Mouse (Mus musculus) midbrain, embryonic 15.5 days (tissue): ENCODE measurements around the gene Slco1b2. TPM values are rescaled to one million over a fixed set of nuclear protein-coding genes. Genes with fewer than 3 reads are reported as not detected.
"Not testable (repeated sequence)": the region's sequence is repeated elsewhere in the genome, so short reads cannot be mapped to it uniquely, and the experiment has no call there.

Experiments used
- ATAC-seq: fragments of 200-750 bp; cut with Nextera tagmentation; replicated peaks from 2 replicates; pipeline ENCODE4 v1.8.0; 2017; ENCODE audit warnings: moderate TSS enrichment
- H3K27ac ChIP-seq: fragments of 300-500 bp; sonication (generic); 2 replicates; pipeline ENCODE4 v1.5.1; 2015; ENCODE audit warnings: mild to moderate bottlenecking, inconsistent platforms
- H3K27me3 ChIP-seq: fragments of 300-500 bp; sonication (generic); replicated peaks from 2 replicates; pipeline ENCODE4 v1.6.1; 2015; ENCODE audit warnings: inconsistent platforms
- H3K36me3 ChIP-seq: fragments of 300-500 bp; sonication (generic); replicated peaks from 2 replicates; pipeline ENCODE4 v1.6.1; 2015; ENCODE audit warnings: inconsistent platforms
- H3K4me1 ChIP-seq: fragments of 300-500 bp; sonication (generic); 2 replicates; pipeline ENCODE4 v1.6.1; 2015; ENCODE audit warnings: inconsistent platforms
- H3K4me2 ChIP-seq: fragments of 300-500 bp; sonication (generic); 2 replicates; pipeline ENCODE4 v1.6.1; 2015; ENCODE audit warnings: inconsistent platforms, mild to moderate bottlenecking, moderate library complexity
- H3K4me3 ChIP-seq: fragments of 300-500 bp; sonication (generic); 2 replicates; pipeline ENCODE4 v1.5.1; 2015; ENCODE audit warnings: mild to moderate bottlenecking, inconsistent platforms
- H3K9ac ChIP-seq: fragments of 300-500 bp; sonication (generic); 2 replicates; pipeline ENCODE4 v1.6.1; 2015; ENCODE audit warnings: mild to moderate bottlenecking, inconsistent platforms
- H3K9me3 ChIP-seq: fragments of 300-500 bp; sonication (generic); 2 replicates; pipeline ENCODE4 v1.6.1; 2016; ENCODE audit warnings: inconsistent platforms
- WGBS: fragments of 180-500 bp; shearing (Covaris S2); methylation state at CpG from one replicate; pipeline ENCODE4 v1.1.7; 2015; ENCODE audit warnings: mixed read lengths; 5-methylcytosine and 5-hydroxymethylcytosine counted together
- polyA plus RNA-seq: library from polyadenylated mRNA; unstranded; fragments of >200 nt; fragmentation: Nextera tagmentation; extraction: Ambion mirVana; gene quantifications from 2 replicates; pipeline ENCODE4 v1.2.1, GENCODE M21; 2015

Gene Slco1b2
- not detected in 2 replicates for polyA plus RNA-seq

- no peaks in the 10 kb centered on the region for H3K9me3 ChIP-seq
- no peaks in the 10 kb centered on the region for H3K36me3 ChIP-seq
- ATAC-seq = no peak
- H3K4me1 ChIP-seq = no peaks in the 10 kb centered on the region
- no peak within 1 kb of the TSS for H3K4me3 ChIP-seq
- H3K27me3 ChIP-seq = no peaks in the 10 kb centered on the region
- no peak within 1 kb of the TSS for H3K4me2 ChIP-seq
- no peak within 1 kb of the TSS for H3K27ac ChIP-seq
- no peak within 1 kb of the TSS for H3K9ac ChIP-seq
- WGBS = 85% methylated on average over 3 of the region's 3 CpGs
Observed at GRCm38 (mm10) chr6:141629291-141629690, at the start of gene Slco1b2. TSS of gene Slco1b2 (plus strand) at chr6:141629518.

GRCm38 (mm10) chr6:141584791-141585403 lies 44.4 kb upstream of the Slco1b2 start:
- 88% methylated on average over 1 of the region's 1 CpGs for WGBS
- no peak overlapping the region for H3K4me3 ChIP-seq
- ATAC-seq = no peak

GRCm38 (mm10) chr6:141590002-141590401 lies 39.3 kb upstream of the Slco1b2 start:
- 40% methylated on average over 1 of the region's 1 CpGs for WGBS
- no peak overlapping the region for H3K4me2 ChIP-seq
- ATAC-seq = no peak
- H3K9me3 ChIP-seq = no peaks in the 10 kb centered on the region
- H3K27ac ChIP-seq = no peak overlapping the region
- no peaks in the 10 kb centered on the region for H3K36me3 ChIP-seq
- no peak overlapping the region for H3K9ac ChIP-seq
- H3K27me3 ChIP-seq = no peaks in the 10 kb centered on the region
- no peak overlapping the region for H3K4me3 ChIP-seq
- no peaks in the 10 kb centered on the region for H3K4me1 ChIP-seq

More at GRCm38 (mm10) chr6:141584791-141585403, 44.4 kb upstream of the Slco1b2 start:
- H3K9ac ChIP-seq = no peak overlapping the region
- no peak overlapping the region for H3K4me2 ChIP-seq
- no peaks in the 10 kb centered on the region for H3K27me3 ChIP-seq
- no peaks in the 10 kb centered on the region for H3K9me3 ChIP-seq
- no peaks in the 10 kb centered on the region for H3K36me3 ChIP-seq
- no peak overlapping the region for H3K27ac ChIP-seq
- no peaks in the 10 kb centered on the region for H3K4me1 ChIP-seq

- not testable (repeated sequence) for H3K4me2 ChIP-seq, H3K36me3 ChIP-seq, H3K27me3 ChIP-seq, H3K4me1 ChIP-seq, ATAC-seq, H3K9me3 ChIP-seq, H3K27ac ChIP-seq, H3K9ac ChIP-seq, H3K4me3 ChIP-seq
- WGBS = 60% methylated on average over 4 of the region's 4 CpGs
Observed at GRCm38 (mm10) chr6:141590598-141591200, 38.6 kb upstream of the Slco1b2 start.

GRCm38 (mm10) chr6:141596081-141596480 lies 33.2 kb upstream of the Slco1b2 start:
- ATAC-seq = no peak
- WGBS = 83% methylated on average over 2 of the region's 2 CpGs
- no peaks in the 10 kb centered on the region for H3K4me1 ChIP-seq

GRCm38 (mm10) chr6:141597037-141597436 lies 32.3 kb upstream of the Slco1b2 start:
- 92% methylated on average over 2 of the region's 2 CpGs for WGBS
- no peak for ATAC-seq
- Histone ChIP-seq H3K27ac (no peak overlapping the region), H3K4me2 (no peak overlapping the region), H3K36me3 (no peaks in the 10 kb centered on the region), H3K4me3 (no peak overlapping the region), H3K9me3 (peaks cover 2% of the 10 kb centered on the region; the same call in 1 of the 2 replicates), H3K27me3 (no peaks in the 10 kb centered on the region), H3K4me1 (no peaks in the 10 kb centered on the region), H3K9ac (no peak overlapping the region)

More at GRCm38 (mm10) chr6:141596081-141596480, 33.2 kb upstream of the Slco1b2 start:
- no peaks in the 10 kb centered on the region for H3K27me3 ChIP-seq
- H3K9me3 ChIP-seq = peaks cover 2% of the 10 kb centered on the region; the same call in 1 of the 2 replicates
- no peak overlapping the region for H3K4me3 ChIP-seq
- H3K36me3 ChIP-seq = no peaks in the 10 kb centered on the region
- H3K9ac ChIP-seq = no peak overlapping the region
- no peak overlapping the region for H3K4me2 ChIP-seq
- no peak overlapping the region for H3K27ac ChIP-seq

GRCm38 (mm10) chr6:141600940-141601339 lies 28.4 kb upstream of the Slco1b2 start:
- Histone ChIP-seq H3K9ac (no peak overlapping the region), H3K27me3 (no peaks in the 10 kb centered on the region), H3K9me3 (peaks cover 2% of the 10 kb centered on the region; the same call in 1 of the 2 replicates), H3K4me2 (no peak overlapping the region), H3K27ac (no peak overlapping the region), H3K4me3 (no peak overlapping the region), H3K4me1 (no peaks in the 10 kb centered on the region), H3K36me3 (no peaks in the 10 kb centered on the region)
- no peak for ATAC-seq
- WGBS = 63% methylated on average over 9 of the region's 9 CpGs

GRCm38 (mm10) chr6:141610702-141611260 lies 18.5 kb upstream of the Slco1b2 start:
- Histone ChIP-seq H3K36me3 (no peaks in the 10 kb centered on the region), H3K4me3 (no peak overlapping the region), H3K9ac (no peak overlapping the region), H3K4me2 (no peak overlapping the region), H3K27ac (no peak overlapping the region), H3K4me1 (no peaks in the 10 kb centered on the region), H3K9me3 (no peaks in the 10 kb centered on the region), H3K27me3 (no peaks in the 10 kb centered on the region)
- ATAC-seq = no peak
- 60% methylated on average over 2 of the region's 2 CpGs for WGBS

GRCm38 (mm10) chr6:141614017-141614416 lies 15.3 kb upstream of the Slco1b2 start:
- no peaks in the 10 kb centered on the region for H3K9me3 ChIP-seq
- ATAC-seq = no peak
- H3K36me3 ChIP-seq = no peaks in the 10 kb centered on the region
- no peaks in the 10 kb centered on the region for H3K4me1 ChIP-seq
- H3K27ac ChIP-seq = no peak overlapping the region
- no peaks in the 10 kb centered on the region for H3K27me3 ChIP-seq
- no peak overlapping the region for H3K9ac ChIP-seq
- no peak overlapping the region for H3K4me3 ChIP-seq
- H3K4me2 ChIP-seq = no peak overlapping the region

- H3K27me3 ChIP-seq = no peaks in the 10 kb centered on the region
- H3K4me1 ChIP-seq = no peaks in the 10 kb centered on the region
- H3K4me2 ChIP-seq = no peak overlapping the region
- WGBS = 89% methylated on average over 3 of the region's 3 CpGs
- no peak for ATAC-seq
- H3K9ac ChIP-seq = no peak overlapping the region
- H3K4me3 ChIP-seq = no peak overlapping the region
- H3K9me3 ChIP-seq = no peaks in the 10 kb centered on the region
- H3K27ac ChIP-seq = no peak overlapping the region
- no peaks in the 10 kb centered on the region for H3K36me3 ChIP-seq
Observed at GRCm38 (mm10) chr6:141615348-141615747, 14.0 kb upstream of the Slco1b2 start.

- ATAC-seq = no peak
- no peaks in the 10 kb centered on the region for H3K36me3 ChIP-seq
- 83% methylated on average over 6 of the region's 6 CpGs for WGBS
- no peak overlapping the region for H3K4me2 ChIP-seq
- no peaks in the 10 kb centered on the region for H3K27me3 ChIP-seq
- no peak overlapping the region for H3K4me3 ChIP-seq
- H3K4me1 ChIP-seq = no peaks in the 10 kb centered on the region
- H3K9ac ChIP-seq = no peak overlapping the region
- H3K27ac ChIP-seq = no peak overlapping the region
- no peaks in the 10 kb centered on the region for H3K9me3 ChIP-seq
Observed at GRCm38 (mm10) chr6:141632935-141633334, 3.6 kb downstream of the Slco1b2 start.

- 84% methylated on average over 2 of the region's 2 CpGs for WGBS
- H3K4me2 ChIP-seq = no peak overlapping the region
- H3K27ac ChIP-seq = no peak overlapping the region
- no peak overlapping the region for H3K4me3 ChIP-seq
- H3K9me3 ChIP-seq = no peaks in the 10 kb centered on the region
- H3K9ac ChIP-seq = no peak overlapping the region
- H3K27me3 ChIP-seq = no peaks in the 10 kb centered on the region
- H3K36me3 ChIP-seq = no peaks in the 10 kb centered on the region
- H3K4me1 ChIP-seq = no peaks in the 10 kb centered on the region
- ATAC-seq = no peak
Observed at GRCm38 (mm10) chr6:141635250-141635649, 5.9 kb downstream of the Slco1b2 start.

GRCm38 (mm10) chr6:141640639-141641038 lies 11.3 kb downstream of the Slco1b2 start:
- H3K36me3 ChIP-seq = no peaks in the 10 kb centered on the region
- no peak overlapping the region for H3K9ac ChIP-seq
- no peaks in the 10 kb centered on the region for H3K27me3 ChIP-seq
- H3K4me2 ChIP-seq = no peak overlapping the region
- ATAC-seq = no peak
- no peaks in the 10 kb centered on the region for H3K4me1 ChIP-seq
- H3K9me3 ChIP-seq = no peaks in the 10 kb centered on the region
- no peak overlapping the region for H3K4me3 ChIP-seq
- 76% methylated on average over 1 of the region's 1 CpGs for WGBS
- H3K27ac ChIP-seq = no peak overlapping the region
